In the genomic region with DNA sequence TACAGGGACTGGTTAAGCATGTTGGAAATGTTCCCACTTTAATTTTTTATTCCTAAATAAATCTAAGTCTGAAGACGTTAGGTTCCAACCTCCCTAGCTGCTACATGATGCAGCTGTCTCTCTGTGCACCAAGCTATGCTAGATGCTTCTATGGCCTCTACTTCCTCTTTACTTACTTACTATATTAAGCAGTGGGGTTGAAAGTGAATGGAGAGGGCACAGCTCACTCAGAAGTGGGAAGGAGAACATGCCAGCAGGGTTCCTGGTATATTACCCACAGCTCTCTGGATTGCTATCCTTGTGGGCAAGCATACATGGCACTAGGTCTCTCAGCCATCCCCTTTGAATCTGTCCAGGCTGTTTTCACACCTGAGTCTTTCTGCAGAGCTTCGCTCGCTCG, we compare ENCODE assay signal across 13 mouse cellular contexts.
DNase-seq lines count a peak whose midpoint lies in the region; ATAC-seq and TF ChIP-seq lines count a peak whose summit lies in the region.
"Had no signal": no experiment of that assay in that cellular context is flagged by ENCODE, and none has a peak within 500 bp of the region (broad histone marks: within the 10 kb centered on the region; RNA-seq: fewer than 3 reads in every experiment).

No protein-coding gene starts in this region.

- peak overlapping the region; percentile 51 for H3K27ac ChIP-seq in heart, postnatal 0 days (ENCODE audit: low read depth)
- H3K27ac ChIP-seq in stomach, embryonic 14.5 days (ENCODE audit: low read length) = peak overlapping the region; percentile 83
- no peak overlapping the region; the same call in 1 of the 2 replicates for H3K27ac ChIP-seq in stomach, postnatal 0 days (replicated peaks)
- peak overlapping the region; percentile 70 for H3K27ac ChIP-seq in stomach, embryonic 16.5 days (ENCODE audit: low read length)
- H3K27ac ChIP-seq: gastrocnemius, adult 2 months; hindbrain, embryonic 12.5 days; liver, embryonic 13.5 days had no signal

- no peaks in the 10 kb centered on the region for H3K27me3 ChIP-seq in heart, postnatal 0 days (ENCODE audit: control insufficient read depth, insufficient read depth, low read length)
- H3K27me3 ChIP-seq in stomach, embryonic 14.5 days (ENCODE audit: control insufficient read depth, insufficient read depth, low read length) = no peaks in the 10 kb centered on the region
- H3K27me3 ChIP-seq in stomach, postnatal 0 days (ENCODE audit: control insufficient read depth, insufficient read depth, low read length) = no peaks in the 10 kb centered on the region
- no peaks in the 10 kb centered on the region for H3K27me3 ChIP-seq in stomach, embryonic 16.5 days (ENCODE audit: control insufficient read depth, insufficient read depth, low read length)
- H3K27me3 ChIP-seq: hindbrain, embryonic 12.5 days; liver, embryonic 13.5 days had no signal

- H3K9ac ChIP-seq in heart, postnatal 0 days (replicated peaks; ENCODE audit: low read depth, low read length) = no peak overlapping the region
- H3K9ac ChIP-seq in stomach, embryonic 14.5 days (replicated peaks; ENCODE audit: low read depth, low read length) = no peak overlapping the region
- H3K9ac ChIP-seq in stomach, postnatal 0 days (ENCODE audit: low read length) = no peak overlapping the region
- H3K9ac ChIP-seq in stomach, embryonic 16.5 days (ENCODE audit: low read length) = no peak overlapping the region
- H3K9ac ChIP-seq: hindbrain, embryonic 12.5 days; liver, embryonic 13.5 days had no signal

- TF ChIP-seq EP300 in heart, postnatal 0 days (IDR thresholded peaks at IDR 0.05; ENCODE audit: low read depth) = no peak
- no peak for TF ChIP-seq EP300 in stomach, postnatal 0 days (optimal IDR thresholded peaks at IDR 0.05)

- TF ChIP-seq CTCF in heart, postnatal 0 days (IDR thresholded peaks at IDR 0.05; ENCODE audit: low read depth) = no peak
- no peak for TF ChIP-seq CTCF in stomach, postnatal 0 days (IDR thresholded peaks at IDR 0.05; ENCODE audit: low read depth)

- intact Hi-C loops in heart, postnatal 25 days (cut with DNase I) = loop anchor here (10.0 kb wide), 1 partner anchor 65 kb away; a partner anchor contains a TSS

- DNase-seq in heart, postnatal 0 days (ENCODE audit: low spot score) = no peak
- no peak for DNase-seq in heart, postnatal 25 days (ENCODE audit: low spot score)
- DNase-seq in stomach, postnatal 0 days (ENCODE audit: low spot score) = no peak
- DNase-seq in right cerebral cortex, postnatal 14 days = no peak
- DNase-seq in adrenal gland, adult (ENCODE audit: inconsistent age in 2 of 2, low spot score in 1 of 2) = no peak
- DNase-seq: adrenal gland, postnatal 25 days; cerebellum, adult 18-20 months; liver, embryonic 13.5 days had no signal

- no peak overlapping the region for H3K4me3 ChIP-seq in heart, postnatal 0 days (ENCODE audit: low read depth, low read length)
- H3K4me3 ChIP-seq in stomach, embryonic 14.5 days (ENCODE audit: low read depth, low read length) = no peak overlapping the region
- H3K4me3 ChIP-seq in stomach, postnatal 0 days (ENCODE audit: low read depth, low read length) = no peak overlapping the region
- no peak overlapping the region for H3K4me3 ChIP-seq in stomach, embryonic 16.5 days (replicated peaks; ENCODE audit: low read length)
- H3K4me3 ChIP-seq: gastrocnemius, adult 2 months; hindbrain, embryonic 12.5 days; liver, embryonic 13.5 days had no signal

- H3K36me3 ChIP-seq in heart, postnatal 0 days (replicated peaks; ENCODE audit: control insufficient read depth, insufficient read depth, low read length) = no peaks in the 10 kb centered on the region
- no peaks in the 10 kb centered on the region for H3K36me3 ChIP-seq in stomach, embryonic 14.5 days (ENCODE audit: control insufficient read depth, insufficient read depth, low read length)
- H3K36me3 ChIP-seq in stomach, postnatal 0 days (ENCODE audit: control insufficient read depth, insufficient read depth, low read length) = no peaks in the 10 kb centered on the region
- H3K36me3 ChIP-seq in stomach, embryonic 16.5 days (ENCODE audit: control insufficient read depth, insufficient read depth, low read length) = no peaks in the 10 kb centered on the region
- H3K36me3 ChIP-seq: hindbrain, embryonic 12.5 days; liver, embryonic 13.5 days had no signal

- peaks cover 6% of the 10 kb centered on the region; the same call in 1 of the 2 replicates for H3K4me1 ChIP-seq in heart, postnatal 0 days (ENCODE audit: control insufficient read depth, insufficient read depth)
- H3K4me1 ChIP-seq in stomach, embryonic 14.5 days (ENCODE audit: control insufficient read depth, insufficient read depth, low read length) = peaks cover 9% of the 10 kb centered on the region; the same call in 1 of the 2 replicates
- H3K4me1 ChIP-seq in stomach, postnatal 0 days (replicated peaks; ENCODE audit: control insufficient read depth, insufficient read depth) = 0 out of 2 replicates have a peak, but pooled peaks cover 3% of the 10 kb centered on the region
- H3K4me1 ChIP-seq in stomach, embryonic 16.5 days (ENCODE audit: control insufficient read depth, insufficient read depth, low read length) = peaks cover 7% of the 10 kb centered on the region; the same call in 1 of the 2 replicates
- H3K4me1 ChIP-seq: hindbrain, embryonic 12.5 days; liver, embryonic 13.5 days had no signal

- ATAC-seq in heart, postnatal 0 days (ENCODE audit: insufficient read depth, low read depth) = no peak; the same call in 1 of the 2 replicates
- peak; percentile 84; the same call in 1 of the 2 replicates for ATAC-seq in stomach, embryonic 14.5 days (ENCODE audit: insufficient number of reproducible peaks, insufficient read depth, low FRiP score, low read depth)
- no peak; the same call in 1 of the 2 replicates for ATAC-seq in stomach, postnatal 0 days (ENCODE audit: low FRiP score, low TSS enrichment)
- peak; percentile 95 to 98 for ATAC-seq in hematopoietic stem cell, adult 5-6 weeks (replicated peaks in 1 of 2; ENCODE audit: insufficient read depth in 1 of 2, low FRiP score in 2 of 2, low TSS enrichment in 1 of 2, low read depth in 1 of 2, poor library complexity in 2 of 2, severe bottlenecking in 2 of 2)
- ATAC-seq in stomach, embryonic 16.5 days (ENCODE audit: insufficient read depth, low FRiP score) = peak; percentile 84

- no peak overlapping the region for H3K4me2 ChIP-seq in heart, postnatal 0 days (ENCODE audit: low read depth, low read length)
- no peak overlapping the region for H3K4me2 ChIP-seq in stomach, embryonic 14.5 days (replicated peaks; ENCODE audit: low read depth, low read length)
- no peak overlapping the region for H3K4me2 ChIP-seq in stomach, postnatal 0 days (replicated peaks; ENCODE audit: low read depth)
- H3K4me2 ChIP-seq in stomach, embryonic 16.5 days (ENCODE audit: low read depth, low read length) = no peak overlapping the region
- H3K4me2 ChIP-seq: hindbrain, embryonic 12.5 days; liver, embryonic 13.5 days had no signal

- no peaks in the 10 kb centered on the region for H3K9me3 ChIP-seq in heart, postnatal 0 days (replicated peaks; ENCODE audit: control insufficient read depth, low read length)
- no peaks in the 10 kb centered on the region for H3K9me3 ChIP-seq in stomach, embryonic 14.5 days (ENCODE audit: control insufficient read depth, low read depth, low read length)
- H3K9me3 ChIP-seq in stomach, postnatal 0 days (ENCODE audit: control insufficient read depth, low read length) = no peaks in the 10 kb centered on the region
- no peaks in the 10 kb centered on the region for H3K9me3 ChIP-seq in stomach, embryonic 16.5 days (replicated peaks; ENCODE audit: control insufficient read depth, low read length)
- H3K9me3 ChIP-seq: hindbrain, embryonic 12.5 days; liver, embryonic 13.5 days had no signal

- WGBS in heart, postnatal 0 days = 37% methylated on average over 4 of the region's 4 CpGs
- WGBS in stomach, embryonic 14.5 days = 57% methylated on average over 4 of the region's 4 CpGs
- WGBS in stomach, postnatal 0 days = 58% methylated on average over 4 of the region's 4 CpGs
- 63% methylated on average over 4 of the region's 4 CpGs for WGBS in stomach, embryonic 16.5 days

Comparison
In these comparisons a context has a peak if more than half of its experiments do, and no peak if none do; other contexts are left out.
1. ATAC-seq: peak in stomach, embryonic 14.5 days (single experiment), hematopoietic stem cell, adult 5-6 weeks (2 of 2) and stomach, embryonic 16.5 days (single experiment); none in heart, postnatal 0 days (single experiment) and stomach, postnatal 0 days (single experiment).